Comparison of ENCODE assay signal across 11 mouse cellular contexts in genomic region chr8:34600880-34601279, GRCm38 (mm10).
DNase-seq lines count a peak whose midpoint lies in the region; ATAC-seq and TF ChIP-seq lines count a peak whose summit lies in the region.
"Had no signal": no experiment of that assay in that cellular context is flagged by ENCODE, and none has a peak within 500 bp of the region (broad histone marks: within the 10 kb centered on the region; RNA-seq: fewer than 3 reads in every experiment).

No protein-coding gene starts in this region.

- DNase-seq in embryonic facial prominence, embryonic 10.5 days (ENCODE audit: low spot score): no peak
- DNase-seq in liver, postnatal 0 days: peak; percentile 38
- peak; percentile 48 for DNase-seq in lung, adult 2 months
- peak; percentile 42 for DNase-seq in testis, postnatal 10 days (ENCODE audit: low spot score)
- DNase-seq in frontal cortex, postnatal 10 days (ENCODE audit: low spot score in 2 of 2): no peak
- no peak for DNase-seq in cerebellum, adult 2 months
- DNase-seq: thymus, adult 18-20 months had no signal

- no peaks in the 10 kb centered on the region for H3K27me3 ChIP-seq in embryonic facial prominence, embryonic 13.5 days
- H3K27me3 ChIP-seq in embryonic facial prominence, embryonic 10.5 days (replicated peaks; ENCODE audit: low read depth, poor library complexity, severe bottlenecking): peaks cover 9% of the 10 kb centered on the region; the same call in 1 of the 2 replicates
- no peaks in the 10 kb centered on the region for H3K27me3 ChIP-seq in liver, postnatal 0 days (ENCODE audit: insufficient read depth, low read length)
- no peaks in the 10 kb centered on the region for H3K27me3 ChIP-seq in liver, embryonic 12.5 days (replicated peaks)
- H3K27me3 ChIP-seq in cerebellum, adult 2 months (ENCODE audit: control insufficient read depth, insufficient read depth, low read length): no peaks in the 10 kb centered on the region
- H3K27me3 ChIP-seq: neural tube, embryonic 15.5 days had no signal

- H3K9ac ChIP-seq in embryonic facial prominence, embryonic 13.5 days: no peak overlapping the region
- H3K9ac ChIP-seq in liver, postnatal 0 days (replicated peaks): no peak overlapping the region
- H3K9ac ChIP-seq in liver, embryonic 12.5 days: no peak overlapping the region
- H3K9ac ChIP-seq: neural tube, embryonic 15.5 days had no signal

- TF ChIP-seq CTCF in liver, postnatal 0 days (IDR thresholded peaks at IDR 0.05; ENCODE audit: low read depth): no peak
- TF ChIP-seq CTCF in lung, adult 2 months (IDR thresholded peaks at IDR 0.05; ENCODE audit: insufficient read depth, low read length): no peak
- TF ChIP-seq CTCF in cerebellum, adult 2 months (IDR thresholded peaks at IDR 0.05; ENCODE audit: borderline replicate concordance, insufficient read depth, low read depth, low read length): no peak

- no peak overlapping the region for H3K4me3 ChIP-seq in embryonic facial prominence, embryonic 13.5 days
- no peak overlapping the region for H3K4me3 ChIP-seq in embryonic facial prominence, embryonic 10.5 days
- H3K4me3 ChIP-seq in liver, postnatal 0 days (ENCODE audit: low read depth, low read length): no peak overlapping the region
- H3K4me3 ChIP-seq in liver, embryonic 12.5 days: no peak overlapping the region
- H3K4me3 ChIP-seq in lung, adult 2 months (replicated peaks; ENCODE audit: extremely low read depth, low read depth, low read length): no peak overlapping the region
- H3K4me3 ChIP-seq in cerebellum, adult 2 months (replicated peaks; ENCODE audit: insufficient read depth, low read depth, low read length): no peak overlapping the region
- H3K4me3 ChIP-seq: neural tube, embryonic 15.5 days had no signal

- 61% methylated on average over 5 of the region's 5 CpGs for WGBS in embryonic facial prominence, embryonic 13.5 days
- WGBS in embryonic facial prominence, embryonic 10.5 days: 66% methylated on average over 5 of the region's 5 CpGs
- 67% methylated on average over 5 of the region's 5 CpGs for WGBS in liver, postnatal 0 days (ENCODE audit: insufficient replicate concordance)
- 58% methylated on average over 5 of the region's 5 CpGs for WGBS in liver, embryonic 12.5 days (ENCODE audit: insufficient replicate concordance)
- 51% methylated on average over 5 of the region's 5 CpGs for WGBS in lung, adult 2 months
- WGBS in cerebellum, adult 2 months: 42% methylated on average over 5 of the region's 5 CpGs

- no peak for TF ChIP-seq EP300 in liver, postnatal 0 days (IDR thresholded peaks at IDR 0.05; ENCODE audit: low read depth)

- ATAC-seq in embryonic facial prominence, embryonic 13.5 days (ENCODE audit: insufficient number of reproducible peaks, insufficient read depth, low FRiP score, low TSS enrichment, low read depth): no peak
- ATAC-seq in liver, postnatal 0 days: 0 out of 2 replicates have a peak, but pooled peaks have one; percentile 19
- ATAC-seq in liver, embryonic 12.5 days: no peak

- no peaks in the 10 kb centered on the region for H3K36me3 ChIP-seq in embryonic facial prominence, embryonic 13.5 days
- H3K36me3 ChIP-seq in embryonic facial prominence, embryonic 10.5 days (replicated peaks): no peaks in the 10 kb centered on the region
- no peaks in the 10 kb centered on the region for H3K36me3 ChIP-seq in liver, postnatal 0 days (replicated peaks; ENCODE audit: insufficient read depth, low read length)
- H3K36me3 ChIP-seq in liver, embryonic 12.5 days: no peaks in the 10 kb centered on the region
- H3K36me3 ChIP-seq: neural tube, embryonic 15.5 days had no signal

- H3K9me3 ChIP-seq in embryonic facial prominence, embryonic 13.5 days: no peaks in the 10 kb centered on the region
- H3K9me3 ChIP-seq in embryonic facial prominence, embryonic 10.5 days: no peaks in the 10 kb centered on the region
- H3K9me3 ChIP-seq in liver, postnatal 0 days (ENCODE audit: low read length): no peaks in the 10 kb centered on the region
- H3K9me3 ChIP-seq in liver, embryonic 12.5 days (replicated peaks): no peaks in the 10 kb centered on the region
- H3K9me3 ChIP-seq: neural tube, embryonic 15.5 days had no signal

- no peaks in the 10 kb centered on the region for H3K4me1 ChIP-seq in embryonic facial prominence, embryonic 13.5 days
- no peaks in the 10 kb centered on the region for H3K4me1 ChIP-seq in embryonic facial prominence, embryonic 10.5 days
- no peaks in the 10 kb centered on the region for H3K4me1 ChIP-seq in liver, postnatal 0 days (ENCODE audit: insufficient read depth)
- no peaks in the 10 kb centered on the region for H3K4me1 ChIP-seq in liver, embryonic 12.5 days
- H3K4me1 ChIP-seq in lung, adult 2 months (ENCODE audit: control insufficient read depth, insufficient read depth, low read length): no peaks in the 10 kb centered on the region
- no peaks in the 10 kb centered on the region for H3K4me1 ChIP-seq in cerebellum, adult 2 months (ENCODE audit: control insufficient read depth, insufficient read depth, low read length)
- H3K4me1 ChIP-seq: neural tube, embryonic 15.5 days had no signal

- H3K4me2 ChIP-seq in embryonic facial prominence, embryonic 13.5 days: no peak overlapping the region
- H3K4me2 ChIP-seq in liver, postnatal 0 days (ENCODE audit: low read depth, low read length): no peak overlapping the region
- H3K4me2 ChIP-seq in liver, embryonic 12.5 days: no peak overlapping the region
- H3K4me2 ChIP-seq: liver, embryonic 11.5 days; neural tube, embryonic 15.5 days had no signal

- no peak for TF ChIP-seq POLR2A in lung, adult 2 months (IDR thresholded peaks at IDR 0.05; ENCODE audit: borderline replicate concordance, extremely low read depth, low read depth, low read length)
- TF ChIP-seq POLR2A in cerebellum, adult 2 months (IDR thresholded peaks at IDR 0.05; ENCODE audit: borderline replicate concordance, insufficient read depth, low read length): no peak

- peak overlapping the region; percentile 44 for H3K27ac ChIP-seq in embryonic facial prominence, embryonic 13.5 days
- no peak overlapping the region for H3K27ac ChIP-seq in embryonic facial prominence, embryonic 10.5 days (replicated peaks)
- no peak overlapping the region for H3K27ac ChIP-seq in liver, postnatal 0 days (ENCODE audit: low read depth)
- no peak overlapping the region for H3K27ac ChIP-seq in liver, embryonic 12.5 days
- H3K27ac ChIP-seq in cerebellum, adult 2 months (ENCODE audit: insufficient read depth, low read length): no peak overlapping the region
- H3K27ac ChIP-seq: neural tube, embryonic 15.5 days had no signal

Comparison
In these comparisons a context has a peak if more than half of its experiments do, and no peak if none do; other contexts are left out.
1. DNase-seq: peak in liver, postnatal 0 days (single experiment), lung, adult 2 months (single experiment) and testis, postnatal 10 days (single experiment); none in embryonic facial prominence, embryonic 10.5 days (single experiment), frontal cortex, postnatal 10 days (0 of 2) and cerebellum, adult 2 months (0 of 2).